Mouse (Mus musculus): ENCODE results near the gene Nfkbiz.

Gene Nfkbiz

GRCm38 (mm10) chr16:55790326-55790725, 48.4 kb downstream of the Nfkbiz start:
- no peak for DNase-seq

GRCm38 (mm10) chr16:55789291-55789690, 49.4 kb downstream of the Nfkbiz start:
- DNase-seq = no peak

GRCm38 (mm10) chr16:55788671-55789070, 50.0 kb downstream of the Nfkbiz start:
- no peak for DNase-seq

GRCm38 (mm10) chr16:55787385-55788072, 51.2 kb downstream of the Nfkbiz start:
- DNase-seq = no peak

- DNase-seq = no peak
These were observed 54.3 kb downstream of the Nfkbiz start for GRCm38 (mm10) chr16:55784379-55784778.

GRCm38 (mm10) chr16:55783923-55784322, 54.8 kb downstream of the Nfkbiz start:
- no peak for DNase-seq

- no peak for DNase-seq
These were observed 55.8 kb downstream of the Nfkbiz start for GRCm38 (mm10) chr16:55782911-55783310.

- no peak for DNase-seq
These were observed 56.9 kb downstream of the Nfkbiz start for GRCm38 (mm10) chr16:55781809-55782208.

GRCm38 (mm10) chr16:55780958-55781558, 57.6 kb downstream of the Nfkbiz start:
- no peak for DNase-seq

GRCm38 (mm10) chr16:55776329-55776728, 62.4 kb downstream of the Nfkbiz start:
- no peak for DNase-seq

GRCm38 (mm10) chr16:55770247-55770646, 68.5 kb downstream of the Nfkbiz start:
- no peak for DNase-seq
